19 mouse cellular contexts compared by ENCODE assay signal in the genomic region with DNA sequence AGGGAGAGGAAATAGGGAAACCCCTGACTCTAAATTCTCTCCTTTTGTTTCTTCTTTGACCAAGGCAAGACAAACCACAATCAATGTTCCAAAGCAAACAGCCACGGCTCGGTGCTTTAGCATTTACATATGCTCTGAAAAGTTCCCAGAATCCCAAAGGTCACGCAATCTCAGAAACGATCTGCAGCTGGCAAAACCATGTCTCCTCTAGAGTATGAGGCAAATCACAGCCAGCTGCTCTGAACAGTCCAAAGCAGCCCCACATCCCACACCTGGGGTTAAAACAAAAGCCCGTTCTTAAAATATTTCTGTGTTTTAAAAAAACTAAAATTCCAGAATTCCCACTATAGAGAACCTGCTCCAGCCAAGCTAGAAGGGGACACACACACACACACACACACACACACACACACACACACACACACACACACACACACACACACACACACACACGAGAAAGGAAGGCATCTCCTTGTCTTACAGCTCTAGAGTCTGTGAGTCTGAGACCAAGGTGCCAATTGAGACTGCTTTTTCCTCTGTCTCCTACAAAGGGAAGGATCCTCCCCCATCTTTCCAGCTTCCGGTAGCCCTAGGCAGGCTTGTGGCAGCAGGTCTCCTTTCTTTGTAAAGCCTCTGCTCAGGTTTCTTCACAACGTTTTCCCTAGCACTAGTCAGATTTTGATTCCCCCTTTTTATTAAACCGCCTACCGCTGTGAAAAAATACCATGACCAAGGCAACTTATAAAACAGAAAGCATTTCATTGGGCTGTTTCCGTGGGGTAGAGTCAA. TPM values are rescaled to one million over a fixed set of nuclear protein-coding genes. Genes with fewer than 3 reads are reported as not detected.
DNase-seq lines count a peak whose midpoint lies in the region; ATAC-seq and TF ChIP-seq lines count a peak whose summit lies in the region.
"Had no signal": no experiment of that assay in that cellular context is flagged by ENCODE, and none has a peak within 500 bp of the region (broad histone marks: within the 10 kb centered on the region; RNA-seq: fewer than 3 reads in every experiment).

No protein-coding gene starts in this region.

- TF ChIP-seq EP300 in ES-Bruce4 (IDR thresholded peaks at IDR 0.05; ENCODE audit: insufficient read depth, low read depth, low read length) = 0 out of 2 replicates have a peak, but pooled peaks have one; percentile 13

- H3K36me3 ChIP-seq in kidney, embryonic 15.5 days = no peaks in the 10 kb centered on the region
- H3K36me3 ChIP-seq in kidney, embryonic 16.5 days (ENCODE audit: insufficient read depth, low read length) = no peaks in the 10 kb centered on the region
- no peaks in the 10 kb centered on the region for H3K36me3 ChIP-seq in ES-Bruce4 (ENCODE audit: control insufficient read depth, insufficient read depth, low read length, poor library complexity, severe bottlenecking)
- no peaks in the 10 kb centered on the region for H3K36me3 ChIP-seq in embryonic facial prominence, embryonic 10.5 days (replicated peaks)
- no peaks in the 10 kb centered on the region for H3K36me3 ChIP-seq in limb, embryonic 15.5 days
- H3K36me3 ChIP-seq: G1E; hindbrain, embryonic 13.5 days had no signal

- no peaks in the 10 kb centered on the region for H3K9me3 ChIP-seq in kidney, embryonic 15.5 days (replicated peaks)
- H3K9me3 ChIP-seq in kidney, embryonic 16.5 days (ENCODE audit: low read length) = no peaks in the 10 kb centered on the region
- H3K9me3 ChIP-seq in ES-Bruce4 (replicated peaks; ENCODE audit: control insufficient read depth, insufficient read depth, low read length, poor library complexity, severe bottlenecking) = no peaks in the 10 kb centered on the region
- H3K9me3 ChIP-seq in embryonic facial prominence, embryonic 10.5 days = no peaks in the 10 kb centered on the region
- no peaks in the 10 kb centered on the region for H3K9me3 ChIP-seq in limb, embryonic 15.5 days
- H3K9me3 ChIP-seq: G1E; hindbrain, embryonic 13.5 days had no signal

- TF ChIP-seq POLR2A in ES-Bruce4 (IDR thresholded peaks at IDR 0.05; ENCODE audit: insufficient read depth, low read length) = no peak

- 0 out of 2 replicates have a peak overlapping the region, but pooled peaks have one; percentile 14 for H3K27ac ChIP-seq in kidney, embryonic 15.5 days
- H3K27ac ChIP-seq in kidney, embryonic 16.5 days (ENCODE audit: low read length) = no peak overlapping the region
- H3K27ac ChIP-seq in ES-Bruce4 (ENCODE audit: insufficient read depth, low read length) = peak overlapping the region; percentile 94
- peak overlapping the region; percentile 81 for H3K27ac ChIP-seq in embryonic facial prominence, embryonic 10.5 days (replicated peaks)
- H3K27ac ChIP-seq in limb, embryonic 15.5 days = peak overlapping the region; percentile 33; the same call in 1 of the 2 replicates
- H3K27ac ChIP-seq: hindbrain, embryonic 13.5 days had no signal

- intact Hi-C loops in gastrocnemius, postnatal 36 days (cut with DNase I) = loop anchor here (10.0 kb wide), 1 partner anchor 427 kb away; no protein-coding TSS in a partner anchor

- H3K4me2 ChIP-seq in kidney, embryonic 15.5 days = no peak overlapping the region
- no peak overlapping the region for H3K4me2 ChIP-seq in kidney, embryonic 16.5 days (replicated peaks; ENCODE audit: low read depth, low read length)
- H3K4me2 ChIP-seq in limb, embryonic 15.5 days = 0 out of 2 replicates have a peak overlapping the region, but pooled peaks have one; percentile 7
- H3K4me2 ChIP-seq: hindbrain, embryonic 13.5 days had no signal

- no peaks in the 10 kb centered on the region for H3K27me3 ChIP-seq in kidney, embryonic 15.5 days
- H3K27me3 ChIP-seq in kidney, embryonic 16.5 days (ENCODE audit: insufficient read depth, low read length) = no peaks in the 10 kb centered on the region
- no peaks in the 10 kb centered on the region for H3K27me3 ChIP-seq in ES-Bruce4 (ENCODE audit: control insufficient read depth, insufficient read depth, low read length, poor library complexity, severe bottlenecking)
- H3K27me3 ChIP-seq in embryonic facial prominence, embryonic 10.5 days (replicated peaks; ENCODE audit: low read depth, poor library complexity, severe bottlenecking) = no peaks in the 10 kb centered on the region
- H3K27me3 ChIP-seq in limb, embryonic 15.5 days = no peaks in the 10 kb centered on the region
- H3K27me3 ChIP-seq: hindbrain, embryonic 13.5 days had no signal

- TF ChIP-seq CTCF in ES-Bruce4 (IDR thresholded peaks at IDR 0.05; ENCODE audit: low read depth, low read length) = no peak

- no peak for ATAC-seq in kidney, embryonic 15.5 days (replicated peaks; ENCODE audit: low FRiP score)
- no peak for ATAC-seq in kidney, embryonic 16.5 days (ENCODE audit: low FRiP score, low TSS enrichment)
- no peak for ATAC-seq in limb, embryonic 15.5 days (ENCODE audit: insufficient number of reproducible peaks, low FRiP score, low TSS enrichment, low read depth)
- ATAC-seq: forebrain, embryonic 14.5 days; intestine, embryonic 16.5 days had no signal

- H3K4me1 ChIP-seq in kidney, embryonic 15.5 days = peaks cover 5% of the 10 kb centered on the region; the same call in 1 of the 2 replicates
- H3K4me1 ChIP-seq in kidney, embryonic 16.5 days (ENCODE audit: insufficient read depth, low read length) = peaks cover 10% of the 10 kb centered on the region
- peaks cover 6% of the 10 kb centered on the region for H3K4me1 ChIP-seq in ES-Bruce4 (ENCODE audit: control insufficient read depth, insufficient read depth, low read length)
- H3K4me1 ChIP-seq in embryonic facial prominence, embryonic 10.5 days = peaks cover 20% of the 10 kb centered on the region
- H3K4me1 ChIP-seq in limb, embryonic 15.5 days = peaks cover 15% of the 10 kb centered on the region
- H3K4me1 ChIP-seq: hindbrain, embryonic 13.5 days had no signal

- 39% methylated on average over 11 of the region's 11 CpGs for WGBS in kidney, embryonic 15.5 days
- WGBS in kidney, embryonic 16.5 days = 34% methylated on average over 11 of the region's 11 CpGs
- WGBS in embryonic facial prominence, embryonic 10.5 days = 39% methylated on average over 11 of the region's 11 CpGs
- 15% methylated on average over 11 of the region's 11 CpGs for WGBS in limb, embryonic 15.5 days

- H3K9ac ChIP-seq in kidney, embryonic 15.5 days = no peak overlapping the region
- H3K9ac ChIP-seq in kidney, embryonic 16.5 days (replicated peaks; ENCODE audit: low read length) = no peak overlapping the region; the same call in 1 of the 2 replicates
- H3K9ac ChIP-seq in ES-Bruce4 (ENCODE audit: low read depth, poor library complexity, severe bottlenecking) = peak overlapping the region; percentile 38
- H3K9ac ChIP-seq in limb, embryonic 15.5 days = no peak overlapping the region
- H3K9ac ChIP-seq: hindbrain, embryonic 13.5 days had no signal

- peak; percentile 63 for DNase-seq in embryonic facial prominence, embryonic 10.5 days (ENCODE audit: low spot score)
- DNase-seq in gastrocnemius, postnatal 36 days = no peak
- no peak for DNase-seq in lung, postnatal 36 days
- no peak for DNase-seq in layer of hippocampus, postnatal 10 days (ENCODE audit: low spot score in 2 of 2)
- DNase-seq: adrenal gland, postnatal 25 days; cerebellum, adult 9-10 months; heart, adult 11 months; layer of hippocampus, postnatal 36 days; liver; lung, adult 2 months; thymus, postnatal 25 days had no signal

- H3K4me3 ChIP-seq in kidney, embryonic 15.5 days (replicated peaks) = no peak overlapping the region
- H3K4me3 ChIP-seq in kidney, embryonic 16.5 days (ENCODE audit: low read length) = no peak overlapping the region
- H3K4me3 ChIP-seq in ES-Bruce4 (ENCODE audit: low read depth, low read length) = peak overlapping the region; percentile 34; the same call in 1 of the 2 replicates
- 0 out of 2 replicates have a peak overlapping the region, but pooled peaks have one; percentile 13 for H3K4me3 ChIP-seq in embryonic facial prominence, embryonic 10.5 days
- H3K4me3 ChIP-seq in limb, embryonic 15.5 days = no peak overlapping the region
- H3K4me3 ChIP-seq: hindbrain, embryonic 13.5 days had no signal

RNA-seq across cellular contexts. Expression of a gene that starts 11.7 kb away (rescaled TPM):
- 78.4 and 81.4 TPM in 2 replicates for polyA plus RNA-seq in kidney, embryonic 15.5 days (2015; fragmentation: Nextera tagmentation; extraction: Ambion mirVana)
- polyA plus RNA-seq in kidney, embryonic 16.5 days (2015; fragmentation: Nextera tagmentation; extraction: Ambion mirVana) = 92.2 and 92.6 TPM in 2 replicates
- polyA plus RNA-seq in ES-Bruce4 (2011; ENCODE audit: insufficient read depth, insufficient read length, low read depth, missing spikeins) = 83.4 and 91.2 TPM in 2 replicates
- 88.1 and 91.7 TPM in 2 replicates for polyA plus RNA-seq in embryonic facial prominence, embryonic 10.5 days (2016; fragmentation: Nextera tagmentation; extraction: Ambion mirVana)
- 37.8 and 42.1 TPM in 2 replicates for polyA plus RNA-seq in limb, embryonic 15.5 days (2015; fragmentation: Nextera tagmentation; extraction: Ambion mirVana)
- total RNA-seq in gastrocnemius, postnatal 36 days (2021) = 1 to 10 TPM in 1 of 2 experiments, under 1 TPM in 1; 0.42 to 1.1 TPM
- 10 to 100 TPM; 85.4 to 89.7 TPM for total RNA-seq in layer of hippocampus, postnatal 10 days (2021)

RNA-seq across cellular contexts. Expression of a gene that starts 12.7 kb away (rescaled TPM):
- polyA plus RNA-seq in kidney, embryonic 15.5 days (2015; fragmentation: Nextera tagmentation; extraction: Ambion mirVana) = 49.8 and 53.2 TPM in 2 replicates
- 53.0 and 53.8 TPM in 2 replicates for polyA plus RNA-seq in kidney, embryonic 16.5 days (2015; fragmentation: Nextera tagmentation; extraction: Ambion mirVana)
- polyA plus RNA-seq in ES-Bruce4 (2011; ENCODE audit: insufficient read depth, insufficient read length, low read depth, missing spikeins) = 77.7 and 81.5 TPM in 2 replicates
- 68.1 and 68.7 TPM in 2 replicates for polyA plus RNA-seq in embryonic facial prominence, embryonic 10.5 days (2016; fragmentation: Nextera tagmentation; extraction: Ambion mirVana)
- polyA plus RNA-seq in limb, embryonic 15.5 days (2015; fragmentation: Nextera tagmentation; extraction: Ambion mirVana) = 44.6 and 47.3 TPM in 2 replicates
- total RNA-seq in gastrocnemius, postnatal 36 days (2021) = 10 to 100 TPM; 45.7 to 47.4 TPM
- total RNA-seq in layer of hippocampus, postnatal 10 days (2021) = 100 to 1,000 TPM; 187 to 188 TPM

RNA-seq across cellular contexts. Expression of a gene that starts 33.1 kb away (rescaled TPM):
- 36.0 and 39.7 TPM in 2 replicates for polyA plus RNA-seq in kidney, embryonic 15.5 days (2015; fragmentation: Nextera tagmentation; extraction: Ambion mirVana)
- 39.0 and 39.5 TPM in 2 replicates for polyA plus RNA-seq in kidney, embryonic 16.5 days (2015; fragmentation: Nextera tagmentation; extraction: Ambion mirVana)
- polyA plus RNA-seq in ES-Bruce4 (2011; ENCODE audit: insufficient read depth, insufficient read length, low read depth, missing spikeins) = 51.3 and 52.3 TPM in 2 replicates
- 52.1 and 52.9 TPM in 2 replicates for polyA plus RNA-seq in embryonic facial prominence, embryonic 10.5 days (2016; fragmentation: Nextera tagmentation; extraction: Ambion mirVana)
- 28.8 and 29.9 TPM in 2 replicates for polyA plus RNA-seq in limb, embryonic 15.5 days (2015; fragmentation: Nextera tagmentation; extraction: Ambion mirVana)
- total RNA-seq in gastrocnemius, postnatal 36 days (2021) = 10 to 100 TPM; 12.9 to 14.0 TPM
- total RNA-seq in layer of hippocampus, postnatal 10 days (2021) = 10 to 100 TPM; 39.7 to 41.8 TPM

Comparison
In these comparisons a context has a peak if more than half of its experiments do, and no peak if none do; other contexts are left out.
1. H3K4me3 ChIP-seq: peak in ES-Bruce4 (single experiment) and embryonic facial prominence, embryonic 10.5 days (single experiment); none in kidney, embryonic 15.5 days (single experiment), kidney, embryonic 16.5 days (single experiment) and limb, embryonic 15.5 days (single experiment).